Mouse (Mus musculus) liver, postnatal 0 days (tissue): ENCODE data around the gene Agbl3. TPM values are rescaled to one million over a fixed set of nuclear protein-coding genes. Genes with fewer than 3 reads are reported as not detected.
A peak's percentile ranks its signal among the peaks of the same experiment; 100 is the strongest.

Source experiments
- ATAC-seq: fragments of 200-750 bp; cut with Nextera tagmentation; 2 replicates; pipeline ENCODE4 v1.8.0; 2017; ENCODE audit warnings: mild to moderate bottlenecking, moderate library complexity
- DNase-seq: peaks from one replicate; pipeline ENCODE4 v3.0.0-alpha.2; 2016
- H3K27ac ChIP-seq: fragments of 300-500 bp; sonication (generic); 2 replicates; pipeline ENCODE4 v1.5.1; 2014; ENCODE audit warnings: antibody characterized with exemption, moderate library complexity, mild to moderate bottlenecking, low read depth
- H3K27me3 ChIP-seq: fragments of 300-500 bp; sonication (generic); 2 replicates; pipeline ENCODE4 v1.6.1; 2014; ENCODE audit warnings: low read length, control low read depth, mixed read lengths; ENCODE audit not compliant: insufficient read depth
- H3K36me3 ChIP-seq: fragments of 300-500 bp; sonication (generic); replicated peaks from 2 replicates; pipeline ENCODE4 v1.6.1; 2014; ENCODE audit warnings: mild to moderate bottlenecking, control low read depth, low read length, moderate library complexity, mixed read lengths; ENCODE audit not compliant: insufficient read depth
- H3K4me1 ChIP-seq: fragments of 300-500 bp; sonication (generic); 2 replicates; pipeline ENCODE4 v1.6.1; 2014; ENCODE audit warnings: antibody characterized with exemption, mild to moderate bottlenecking, control low read depth; ENCODE audit not compliant: insufficient read depth
- H3K4me2 ChIP-seq: fragments of 300-500 bp; sonication (generic); 2 replicates; pipeline ENCODE4 v1.6.1; 2014; ENCODE audit warnings: low read depth, mild to moderate bottlenecking, low read length, moderate library complexity, mixed read lengths
- H3K4me3 ChIP-seq: fragments of 300-500 bp; sonication (generic); 2 replicates; pipeline ENCODE4 v1.5.1; 2014; ENCODE audit warnings: low read depth, low read length
- H3K9ac ChIP-seq: fragments of 300-500 bp; sonication (generic); replicated peaks from 2 replicates; pipeline ENCODE4 v1.6.1; 2014; ENCODE audit warnings: mild to moderate bottlenecking, moderate library complexity
- H3K9me3 ChIP-seq: fragments of 300-500 bp; sonication (generic); 2 replicates; pipeline ENCODE4 v1.6.1; 2016; ENCODE audit warnings: mild to moderate bottlenecking, control low read depth, low read length, mixed read lengths
- CTCF ChIP-seq: sonication (generic); IDR thresholded peaks from 2 replicates; pipeline ENCODE4 v1.5.1; 2016; ENCODE audit warnings: antibody characterized with exemption, low read depth
- EP300 ChIP-seq: IDR thresholded peaks from 2 replicates; pipeline ENCODE4 v1.6.1; 2016; ENCODE audit warnings: antibody characterized with exemption, low read depth, mild to moderate bottlenecking
- WGBS: fragments of 180-500 bp; shearing (Covaris S2); extraction: QIAGEN DNeasy Blood & Tissue Kit; methylation state at CpG from one replicate; pipeline ENCODE4 v1.1.7; 2014; ENCODE audit not compliant: insufficient replicate concordance; 5-methylcytosine and 5-hydroxymethylcytosine counted together
- polyA plus RNA-seq: library from polyadenylated mRNA; unstranded; fragments of >200 nt; fragmentation: Nextera tagmentation; extraction: Ambion mirVana; gene quantifications from 2 replicates; pipeline ENCODE4 v1.2.1, GENCODE M21; 2015

The Agbl3 gene
- polyA plus RNA-seq, 1 experiment from 2014 or later, result 5.3 TPM

DNA sequence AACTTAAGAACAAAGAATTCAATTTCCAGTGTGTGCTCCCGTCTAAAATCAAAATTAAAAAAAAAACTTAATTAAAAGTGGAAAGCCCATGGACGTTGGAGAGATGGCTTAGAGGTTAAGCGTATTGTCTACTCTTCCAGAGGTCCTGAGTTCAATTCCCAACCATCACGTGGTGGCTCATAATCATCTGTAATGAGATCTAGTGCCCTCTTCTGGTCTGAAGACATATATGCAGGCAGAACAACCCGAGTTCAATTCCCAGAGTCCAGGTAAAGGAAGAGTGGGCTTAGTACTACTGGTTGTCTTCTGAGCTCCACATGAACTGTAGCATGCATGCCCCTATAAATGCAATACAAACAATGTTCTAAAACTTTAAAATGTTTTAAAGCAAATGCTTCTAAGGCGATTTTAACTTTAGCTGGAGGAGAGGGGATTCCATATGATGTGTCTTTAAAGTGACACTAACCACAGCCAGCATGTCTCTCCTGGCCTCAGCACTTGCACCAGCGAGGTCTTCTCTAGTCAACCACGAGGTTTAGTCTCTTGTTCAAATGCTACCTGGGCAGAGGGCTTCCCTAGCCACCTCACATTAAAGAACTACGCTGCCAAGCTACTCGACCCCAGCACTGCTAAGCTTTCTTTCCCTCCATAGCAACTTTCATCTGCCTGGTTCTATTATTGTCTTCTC is 2.1 kb upstream of the Agbl3 start:
- TF ChIP-seq EP300, result no peak
- TF ChIP-seq CTCF, result peak; percentile 58
- H3K27me3 ChIP-seq, result no peaks in the 10 kb centered on the region
- WGBS, result 64% methylated on average over 10 of the region's 10 CpGs
- peaks cover 3% of the 10 kb centered on the region; the same call in 1 of the 2 replicates for H3K4me1 ChIP-seq
- ATAC-seq (no peak), DNase-seq (no peak)
- no peaks in the 10 kb centered on the region for H3K36me3 ChIP-seq
- no peak overlapping the region for H3K4me2 ChIP-seq
- no peak overlapping the region for H3K9ac ChIP-seq
- H3K27ac ChIP-seq, result no peak overlapping the region
- no peak overlapping the region for H3K4me3 ChIP-seq
- no peaks in the 10 kb centered on the region for H3K9me3 ChIP-seq

DNA sequence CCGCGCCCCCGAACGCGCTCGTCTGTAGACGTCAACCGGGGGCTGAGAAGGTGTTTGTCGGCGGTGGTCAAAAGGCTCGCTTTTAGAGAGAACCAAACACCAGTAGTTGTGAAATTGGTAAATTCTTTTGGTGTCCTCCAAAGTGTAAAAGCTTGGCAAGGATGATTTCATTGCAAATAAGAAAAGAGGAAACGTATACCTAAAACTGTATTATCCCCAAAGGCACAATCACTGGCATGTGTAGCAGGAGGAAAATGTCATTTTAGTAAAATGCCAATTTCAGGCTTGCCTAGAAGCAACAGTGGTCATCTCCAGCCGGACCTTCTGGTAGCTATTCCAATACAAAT is 684 bp downstream of the Agbl3 start:
- WGBS, result 3% methylated on average over 13 of the region's 13 CpGs
- peaks cover 4% of the 10 kb centered on the region; the same call in 1 of the 2 replicates for H3K36me3 ChIP-seq
- no peak for DNase-seq
- H3K4me1 ChIP-seq, result peaks cover 3% of the 10 kb centered on the region; the same call in 1 of the 2 replicates
- TF ChIP-seq EP300, result no peak
- TF ChIP-seq CTCF, result no peak
- peak overlapping the region; percentile 100 for H3K27ac ChIP-seq
- no peaks in the 10 kb centered on the region for H3K9me3 ChIP-seq
- H3K4me3 ChIP-seq, result peak overlapping the region; percentile 84
- peak; percentile 1; the same call in 1 of the 2 replicates for ATAC-seq
- H3K9ac ChIP-seq, result peak overlapping the region; percentile 90
- no peaks in the 10 kb centered on the region for H3K27me3 ChIP-seq
- H3K4me2 ChIP-seq, result peak overlapping the region; percentile 97

DNA sequence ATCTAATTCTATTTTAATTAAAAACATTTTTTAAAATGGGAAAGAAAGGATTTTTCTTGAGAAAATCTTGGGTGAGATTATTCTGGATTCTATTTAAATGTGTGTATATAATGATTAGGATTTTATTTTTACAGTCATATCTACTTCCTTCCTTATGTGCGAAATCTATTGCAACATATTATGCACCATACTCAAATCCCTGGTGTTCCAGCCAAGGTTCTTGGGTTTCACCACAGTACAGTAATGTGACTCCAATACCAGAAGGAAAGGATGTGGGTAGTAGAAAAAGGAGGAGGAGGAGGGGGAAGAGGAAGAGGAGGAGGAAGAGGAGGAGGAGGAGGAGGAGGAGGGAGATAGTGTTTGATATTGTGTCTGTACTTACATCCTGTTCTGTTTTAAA is 2.3 kb downstream of the Agbl3 start:
- Histone ChIP-seq H3K4me3 (no peak overlapping the region), H3K27me3 (no peaks in the 10 kb centered on the region), H3K9ac (no peak overlapping the region), H3K27ac (no peak overlapping the region), H3K36me3 (peaks cover 5% of the 10 kb centered on the region; the same call in 1 of the 2 replicates), H3K4me2 (no peak overlapping the region), H3K4me1 (peaks cover 3% of the 10 kb centered on the region; the same call in 1 of the 2 replicates), H3K9me3 (no peaks in the 10 kb centered on the region)
- DNase-seq, result no peak
- no peak for ATAC-seq
- WGBS, result 72% methylated on average over 1 of the region's 1 CpGs
- TF ChIP-seq CTCF, result no peak
- TF ChIP-seq EP300, result no peak

DNA sequence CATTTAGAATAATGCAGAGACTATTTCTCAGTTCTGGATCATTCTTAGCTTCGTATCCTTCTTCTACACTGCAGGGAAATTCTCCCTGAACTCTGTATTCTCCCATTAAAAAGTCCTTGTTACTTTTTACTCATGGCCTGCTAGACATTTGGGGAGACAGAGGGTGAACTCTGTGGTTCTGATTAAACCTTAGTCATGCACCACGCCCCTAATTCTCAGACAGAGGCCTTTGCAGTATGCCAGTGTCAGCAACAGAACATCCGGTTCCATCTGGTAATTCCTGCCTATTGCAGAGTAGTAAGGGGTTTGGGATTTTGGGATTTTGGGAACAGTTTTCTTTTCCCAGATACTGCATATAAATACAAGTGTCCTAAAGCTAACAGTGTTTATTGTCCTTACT is 16.6 kb downstream of the Agbl3 start:
- Histone ChIP-seq H3K4me2 (no peak overlapping the region), H3K36me3 (no peaks in the 10 kb centered on the region), H3K4me1 (no peaks in the 10 kb centered on the region), H3K27me3 (no peaks in the 10 kb centered on the region), H3K27ac (no peak overlapping the region), H3K4me3 (no peak overlapping the region), H3K9me3 (no peaks in the 10 kb centered on the region), H3K9ac (no peak overlapping the region)
- DNase-seq, result no peak
- no peak for ATAC-seq
- WGBS, result 61% methylated on average over 3 of the region's 3 CpGs
- TF ChIP-seq EP300 (no peak), CTCF (no peak)

DNA sequence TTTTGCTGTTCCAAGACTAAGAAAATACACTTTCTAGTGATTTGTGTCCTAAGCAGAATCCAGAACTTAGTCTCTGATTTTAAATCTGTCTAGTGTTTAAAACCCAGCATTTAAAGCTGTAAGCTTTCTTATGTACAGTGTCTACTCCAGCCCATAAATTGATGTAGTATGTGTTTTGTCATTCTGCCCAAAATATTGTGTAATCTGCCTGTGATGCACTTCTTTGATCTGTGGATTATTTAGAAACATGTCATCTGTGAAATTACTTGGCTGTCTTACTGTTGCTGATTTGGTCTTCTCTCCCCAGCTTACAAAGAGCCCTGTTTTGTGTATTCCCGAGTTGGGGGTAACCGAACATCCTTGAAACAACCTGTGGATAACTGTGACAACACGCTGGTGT is 17.7 kb downstream of the Agbl3 start:
- Histone ChIP-seq H3K4me3 (no peak overlapping the region), H3K9me3 (no peaks in the 10 kb centered on the region), H3K9ac (no peak overlapping the region), H3K27ac (no peak overlapping the region), H3K27me3 (no peaks in the 10 kb centered on the region), H3K36me3 (no peaks in the 10 kb centered on the region), H3K4me1 (no peaks in the 10 kb centered on the region), H3K4me2 (no peak overlapping the region)
- TF ChIP-seq CTCF (no peak), EP300 (no peak)
- ATAC-seq, result no peak
- DNase-seq, result no peak
- WGBS, result 76% methylated on average over 3 of the region's 3 CpGs

DNA sequence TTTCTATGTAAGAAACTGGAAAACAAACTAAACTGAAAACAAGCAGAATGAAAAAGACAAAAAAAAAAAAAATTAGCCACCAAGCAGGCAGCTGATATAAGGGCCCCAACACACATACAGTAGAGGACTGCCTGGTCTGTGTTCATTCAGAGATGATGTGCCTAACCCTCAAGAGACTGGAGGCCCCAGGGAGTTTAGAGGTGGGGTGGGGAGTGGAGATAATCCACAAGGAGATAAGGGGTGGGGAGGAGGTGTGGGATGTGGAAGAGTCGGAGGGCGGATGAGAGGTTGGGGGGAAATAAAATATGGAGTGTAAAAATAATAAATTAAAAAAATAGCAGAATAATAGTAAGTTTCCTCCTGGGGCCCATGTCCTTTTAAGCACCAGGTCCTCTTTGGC is 25.4 kb downstream of the Agbl3 start:
- Histone ChIP-seq H3K27me3 (no peaks in the 10 kb centered on the region), H3K9me3 (no peaks in the 10 kb centered on the region), H3K4me1 (no peaks in the 10 kb centered on the region), H3K36me3 (no peaks in the 10 kb centered on the region), H3K4me2 (no peak overlapping the region), H3K27ac (no peak overlapping the region), H3K9ac (no peak overlapping the region), H3K4me3 (no peak overlapping the region)
- TF ChIP-seq CTCF (no peak), EP300 (no peak)
- 60% methylated on average over 2 of the region's 2 CpGs for WGBS
- DNase-seq (no peak), ATAC-seq (no peak)
